Mouse (Mus musculus) retina, postnatal 1 day (tissue): ENCODE measurements around the gene Zfand3.

Experiments used
- DNase-seq: peaks from one replicate; pipeline ENCODE4 v3.0.0-alpha.2; 2012

Gene Zfand3

DNA sequence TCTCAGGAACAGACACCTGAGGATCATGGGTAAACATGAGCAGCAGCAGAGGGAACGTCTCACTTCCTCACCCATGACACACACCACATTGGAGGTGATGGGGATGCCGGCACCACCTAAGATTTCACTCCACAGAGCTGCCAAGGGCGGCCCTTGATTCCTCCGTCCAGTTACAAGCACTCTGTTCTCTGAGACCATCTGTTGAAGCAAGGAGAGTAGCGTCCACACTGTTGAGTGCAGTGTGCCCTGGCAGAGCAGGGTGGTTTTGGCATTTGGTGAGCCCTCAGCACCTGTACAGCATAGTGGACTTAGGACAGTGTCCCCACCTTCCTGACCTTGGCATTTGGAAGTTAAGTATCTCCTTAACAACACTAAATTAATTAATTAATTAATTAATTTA, 107.0 kb downstream of the Zfand3 start:
- DNase-seq, result no peak

DNA sequence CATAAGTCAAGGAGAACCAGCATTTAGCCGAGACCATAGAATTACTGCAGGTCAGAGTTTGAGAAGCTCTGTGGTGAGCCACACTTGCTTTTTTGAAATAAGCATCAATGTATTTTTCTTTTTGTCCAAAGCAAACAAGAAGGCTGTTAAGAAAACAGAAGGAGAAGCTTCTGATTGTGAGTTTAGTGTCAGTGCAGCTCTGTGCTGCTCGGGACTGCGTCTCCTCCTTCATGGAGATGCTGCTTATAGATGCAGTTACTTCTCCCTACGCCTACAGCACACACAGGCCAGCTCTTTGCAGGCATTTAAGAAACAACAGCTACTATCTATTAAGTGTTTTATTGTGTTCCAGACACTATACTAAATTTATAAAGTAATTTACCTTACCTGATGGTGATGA, 107.5 kb downstream of the Zfand3 start:
- DNase-seq, result no peak

DNA sequence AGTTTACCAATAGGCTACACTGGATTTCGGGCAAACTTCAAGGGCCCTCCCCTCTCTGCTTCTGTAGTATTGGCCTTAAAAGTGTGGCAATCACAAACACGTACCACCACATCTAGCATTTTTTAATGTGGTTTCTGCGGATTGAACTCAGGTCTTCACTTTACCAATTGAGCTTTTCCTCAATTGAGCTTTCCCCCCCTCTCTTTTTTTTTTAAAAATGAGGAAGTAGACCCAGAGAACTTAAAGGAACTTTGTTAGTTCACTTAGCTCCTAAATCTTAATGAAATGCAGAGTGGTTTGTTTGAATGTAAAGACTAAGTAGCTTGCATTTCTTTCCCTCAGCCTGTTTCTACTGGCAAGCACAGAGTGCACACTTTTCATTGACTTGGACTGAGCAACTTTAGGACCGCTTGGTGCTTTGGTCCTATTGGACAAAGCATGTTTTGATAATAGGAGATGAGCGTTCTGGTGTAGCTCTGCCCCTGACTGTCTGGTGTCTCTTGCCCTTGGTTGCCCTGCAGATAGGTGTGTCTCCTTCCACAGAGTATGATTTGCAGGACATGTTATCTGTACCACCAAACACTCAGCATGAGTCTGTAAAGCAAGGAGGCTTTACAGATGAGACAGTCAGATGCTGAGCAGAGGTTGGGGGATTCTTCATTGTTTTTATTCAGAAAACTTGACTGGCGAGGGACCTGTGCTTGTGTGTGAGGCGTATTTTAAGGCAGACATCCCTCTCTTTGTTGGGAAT, 108.2 kb downstream of the Zfand3 start:
- DNase-seq, result no peak

DNA sequence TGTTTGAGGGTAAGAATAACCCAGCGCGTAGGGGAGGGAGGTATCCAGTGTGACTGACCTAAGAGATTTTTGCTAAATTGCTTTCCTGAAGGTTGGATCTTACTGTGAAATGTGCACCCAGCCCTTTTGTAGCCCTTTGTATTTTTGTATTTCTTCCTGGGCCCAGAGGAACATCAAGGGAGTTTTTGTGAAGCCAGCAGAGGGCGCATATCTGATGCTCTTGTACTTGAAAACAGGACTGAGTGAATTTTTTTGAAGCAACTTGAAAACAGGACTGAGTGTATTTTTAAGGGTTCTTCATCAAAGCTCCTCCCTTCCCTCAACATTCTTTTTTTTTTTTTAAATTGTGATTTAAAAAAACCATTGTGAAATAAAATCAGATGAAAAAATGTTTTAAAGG, 110.2 kb downstream of the Zfand3 start:
- DNase-seq, result no peak

DNA sequence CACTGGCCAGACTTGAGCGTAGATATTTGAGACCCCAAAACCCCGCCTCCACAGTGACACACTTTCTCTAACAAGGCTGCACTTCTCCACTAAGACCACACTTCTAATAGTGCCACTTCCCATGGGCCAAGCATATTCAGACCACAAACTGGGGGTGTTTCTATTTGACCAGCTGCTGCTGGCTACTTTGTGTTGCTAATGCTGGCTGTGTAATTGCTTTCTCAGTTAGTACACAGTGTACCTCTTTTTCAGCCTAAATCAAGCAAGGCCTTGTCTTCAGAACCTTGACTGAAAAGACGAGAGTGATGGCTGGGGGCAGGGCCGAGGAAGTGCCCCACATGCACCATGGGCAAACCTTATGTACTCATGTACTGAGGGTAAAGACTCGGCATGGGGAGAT, 111.7 kb downstream of the Zfand3 start:
- no peak for DNase-seq

DNA sequence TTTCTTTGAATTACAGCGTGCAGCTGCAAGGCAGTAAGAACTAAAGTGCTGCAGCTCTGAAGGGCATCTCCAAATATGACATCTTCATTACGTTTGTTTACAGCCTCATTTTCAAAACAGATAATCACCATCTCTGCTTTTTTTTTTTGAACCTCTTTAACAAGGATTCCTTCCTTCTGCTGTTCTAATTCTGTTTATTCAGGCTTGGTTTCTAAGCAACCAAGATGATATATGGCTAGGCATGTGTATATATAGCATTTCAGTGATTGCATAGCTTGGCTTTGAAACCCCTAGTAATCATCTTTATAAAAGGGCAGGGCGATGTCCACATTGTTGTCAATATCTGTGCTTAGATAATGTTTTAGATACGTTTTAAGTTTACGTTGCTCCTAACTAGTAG, 113.5 kb downstream of the Zfand3 start:
- no peak for DNase-seq

DNA sequence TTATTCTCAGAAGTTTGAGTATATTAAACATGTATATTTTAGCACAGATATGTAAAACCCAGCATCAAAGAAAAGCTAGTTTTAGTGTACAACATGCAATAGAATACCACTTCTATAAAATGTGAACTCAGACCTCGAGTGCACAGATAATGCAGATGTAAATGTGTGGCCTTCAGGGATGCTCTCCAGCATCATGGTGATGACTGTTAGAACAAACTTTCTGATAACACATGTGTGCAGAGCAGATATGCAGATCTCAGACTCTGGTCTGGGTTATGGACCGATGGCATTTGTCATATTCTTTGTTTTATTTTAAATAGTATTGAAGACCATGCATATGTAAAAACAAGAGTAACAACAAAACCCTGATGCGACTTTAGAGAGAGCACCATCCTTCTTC, 117.7 kb downstream of the Zfand3 start:
- DNase-seq, result no peak

DNA sequence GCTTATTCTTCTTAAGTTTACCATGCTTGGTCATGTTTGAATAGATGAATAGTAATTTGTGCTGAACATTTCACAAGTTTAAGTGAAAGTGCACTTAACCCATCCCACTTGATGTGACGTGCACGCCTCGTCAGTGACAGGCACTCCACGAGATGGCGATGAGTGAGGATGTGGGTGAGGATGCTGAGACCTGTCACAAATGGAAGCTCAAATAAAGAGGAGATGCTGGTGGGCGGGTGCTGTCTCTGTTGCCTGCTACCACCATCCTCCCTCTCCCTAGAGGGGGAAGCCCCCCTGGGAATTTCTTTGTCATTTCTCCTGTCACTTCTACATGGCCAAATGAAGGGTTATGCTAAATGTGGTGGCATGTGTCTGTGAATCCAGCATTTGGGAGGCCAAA, 123.9 kb downstream of the Zfand3 start:
- no peak for DNase-seq

DNA sequence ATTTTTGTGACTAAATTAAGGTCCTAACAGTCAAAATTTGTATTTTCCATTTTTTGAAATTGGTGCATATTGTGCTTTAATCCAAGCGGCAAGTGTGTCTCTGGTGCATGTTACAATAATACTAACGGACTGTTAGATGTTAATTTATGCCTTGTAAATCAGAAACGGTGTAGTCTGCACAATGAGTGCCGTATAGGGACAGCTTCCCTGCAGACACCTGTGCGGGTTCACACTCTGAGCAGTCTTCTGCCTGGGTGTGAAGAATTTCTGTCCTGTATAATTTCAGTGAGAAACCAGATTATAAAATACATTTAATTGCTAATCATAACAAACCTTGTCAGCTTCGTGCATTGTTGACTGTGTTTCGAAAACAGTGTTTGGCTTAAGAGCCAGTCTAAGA, 124.7 kb downstream of the Zfand3 start:
- no peak for DNase-seq

DNA sequence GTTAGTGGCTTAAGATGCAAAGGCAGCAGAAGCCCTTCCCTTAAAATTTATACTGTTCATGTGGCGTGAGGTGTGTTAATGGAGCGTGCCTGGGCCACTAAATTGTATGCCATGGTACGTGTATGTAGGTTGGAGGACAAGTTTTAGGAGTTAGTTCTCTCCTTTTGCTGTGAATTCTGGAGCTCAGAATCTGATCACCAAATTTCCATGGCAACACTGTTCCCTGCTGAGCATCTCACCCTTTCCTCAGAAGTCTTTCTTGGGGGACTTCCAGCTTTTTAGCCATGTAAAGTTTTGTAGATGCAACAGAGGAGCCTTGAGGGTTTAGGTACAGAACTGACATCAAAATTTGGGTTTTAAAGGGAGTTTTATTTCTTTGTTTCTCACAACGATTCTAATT, 125.8 kb downstream of the Zfand3 start:
- no peak for DNase-seq

DNA sequence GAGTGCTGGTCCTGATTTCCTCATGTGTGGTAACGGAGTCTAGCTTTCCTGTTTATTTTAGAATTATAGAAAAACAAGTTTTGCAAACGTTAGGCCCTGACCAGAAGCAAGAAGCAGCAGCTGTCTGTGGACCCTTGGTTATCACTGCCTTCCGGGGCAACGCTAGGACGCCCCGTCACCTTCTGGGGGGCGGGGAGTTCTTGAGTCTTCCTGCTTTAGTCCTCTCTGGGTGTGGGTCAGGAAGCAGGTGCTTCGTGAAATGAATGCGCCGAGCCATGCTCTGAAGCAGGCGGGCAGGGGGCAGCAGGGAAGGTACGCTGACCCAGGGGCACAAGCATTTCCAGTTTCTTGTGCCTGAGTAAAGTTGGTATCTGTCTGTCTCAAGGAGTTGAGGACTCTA, 129.1 kb downstream of the Zfand3 start:
- no peak for DNase-seq

DNA sequence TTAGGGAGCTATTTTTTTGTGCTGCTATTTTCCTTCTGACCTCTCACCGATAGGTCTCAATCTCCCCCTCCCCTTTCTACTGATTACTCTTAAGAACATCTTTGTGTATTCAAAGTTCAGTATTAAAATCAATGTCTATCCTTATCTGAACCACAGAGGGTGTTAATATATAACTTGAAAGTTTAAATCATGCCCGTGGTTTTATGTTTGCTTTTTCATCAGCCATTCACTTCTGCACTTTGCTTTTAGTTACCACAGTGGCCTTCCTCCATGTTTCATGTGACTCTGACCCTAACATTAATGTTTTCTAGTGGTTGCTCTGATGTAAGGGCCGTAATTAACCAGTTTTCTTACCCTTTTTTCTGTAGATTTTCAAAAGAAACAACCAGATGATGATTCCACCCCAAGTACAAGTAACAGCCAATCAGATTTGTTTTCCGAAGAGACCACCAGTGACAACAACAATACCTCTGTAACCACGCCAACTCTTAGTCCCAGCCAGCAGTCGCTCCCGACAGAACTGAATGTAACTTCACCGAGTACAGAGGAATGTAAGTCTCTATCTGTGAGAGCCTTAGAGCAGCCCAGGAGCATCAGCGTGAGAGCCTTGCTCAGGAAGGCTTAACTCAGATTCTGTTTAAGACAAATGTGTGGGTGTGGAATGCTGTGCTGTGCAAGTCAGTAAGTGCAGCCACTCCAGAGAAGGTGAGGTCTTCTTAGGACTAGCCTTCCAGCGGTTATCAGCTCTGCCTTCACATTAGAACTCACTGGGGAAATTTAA, 130.6 kb downstream of the Zfand3 start:
- DNase-seq, result no peak

DNA sequence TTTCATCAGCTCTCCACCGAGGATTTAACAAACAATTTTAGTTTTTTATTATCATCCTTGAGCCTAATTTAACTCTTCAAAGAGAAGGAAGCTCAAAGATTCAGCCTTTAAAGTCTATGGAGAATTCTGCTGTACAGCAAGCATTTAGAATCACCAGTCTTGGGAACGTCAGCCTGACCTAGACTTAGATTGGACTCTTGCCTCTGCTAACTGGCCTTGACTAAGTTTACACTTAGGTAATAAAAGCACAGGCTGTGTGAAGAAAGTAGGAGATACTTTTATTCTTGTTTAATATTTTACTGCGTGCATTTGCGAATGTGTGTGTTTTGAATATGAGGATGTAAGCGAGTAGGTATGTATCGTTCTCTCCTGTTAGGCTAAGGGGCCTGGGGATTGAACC, 131.4 kb downstream of the Zfand3 start:
- DNase-seq, result no peak

DNA sequence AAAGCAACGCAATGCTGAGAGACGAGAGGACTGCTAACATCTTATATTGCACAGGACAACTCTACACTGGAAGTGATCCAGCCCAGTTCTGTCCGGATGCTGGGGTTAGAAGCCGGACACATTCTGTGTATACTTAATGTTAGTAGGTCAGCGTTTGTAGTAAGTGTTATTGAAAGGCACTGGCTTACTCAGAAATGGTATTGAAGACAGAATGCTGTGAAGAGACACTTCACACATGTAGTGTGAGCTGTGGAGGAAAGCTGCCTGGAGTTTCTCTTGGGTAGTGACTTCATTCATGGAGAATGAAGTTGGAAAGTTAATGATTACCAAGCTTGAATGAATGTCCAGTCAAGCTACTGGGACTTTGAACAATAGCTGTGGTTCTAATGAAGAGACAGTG, 132.2 kb downstream of the Zfand3 start:
- DNase-seq, result no peak

DNA sequence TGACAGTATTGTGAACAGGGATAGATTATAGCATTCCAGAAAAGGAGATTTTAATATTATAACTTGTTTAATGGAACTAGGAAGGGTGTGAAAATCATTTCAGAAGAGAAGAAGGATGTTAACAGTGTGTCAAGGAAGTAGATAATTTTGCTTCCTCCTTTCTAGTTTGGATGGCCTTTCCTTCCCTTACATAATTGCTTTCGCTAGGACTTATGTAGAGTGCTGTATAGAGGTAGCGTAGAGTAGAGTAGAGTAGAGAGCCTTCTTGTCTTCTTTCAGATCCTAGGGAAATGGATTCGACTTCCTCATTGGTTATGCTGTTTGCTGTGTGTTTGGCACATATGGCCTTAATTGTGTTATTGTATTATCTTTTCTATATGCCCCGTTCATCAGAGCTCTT, 132.6 kb downstream of the Zfand3 start:
- no peak for DNase-seq

DNA sequence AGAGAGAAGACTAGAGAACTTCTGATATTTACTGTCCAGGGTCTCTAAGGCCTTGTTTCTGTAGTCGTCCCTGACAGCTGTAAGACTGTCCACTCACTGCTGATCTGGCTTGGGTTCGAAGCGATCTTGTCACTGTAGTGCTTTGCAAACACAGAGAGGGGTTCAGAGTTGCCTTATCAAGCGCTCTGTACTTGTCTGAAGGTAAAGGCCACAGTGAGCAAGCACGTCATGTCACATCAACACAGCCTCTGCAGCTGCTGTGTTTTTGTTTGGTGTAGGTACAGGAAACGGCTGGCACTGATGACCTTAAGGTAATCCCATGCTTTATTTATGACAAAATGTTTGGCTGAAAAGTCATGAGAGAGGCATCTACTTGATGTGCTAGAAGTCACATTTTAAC, 139.6 kb downstream of the Zfand3 start:
- DNase-seq, result no peak

DNA sequence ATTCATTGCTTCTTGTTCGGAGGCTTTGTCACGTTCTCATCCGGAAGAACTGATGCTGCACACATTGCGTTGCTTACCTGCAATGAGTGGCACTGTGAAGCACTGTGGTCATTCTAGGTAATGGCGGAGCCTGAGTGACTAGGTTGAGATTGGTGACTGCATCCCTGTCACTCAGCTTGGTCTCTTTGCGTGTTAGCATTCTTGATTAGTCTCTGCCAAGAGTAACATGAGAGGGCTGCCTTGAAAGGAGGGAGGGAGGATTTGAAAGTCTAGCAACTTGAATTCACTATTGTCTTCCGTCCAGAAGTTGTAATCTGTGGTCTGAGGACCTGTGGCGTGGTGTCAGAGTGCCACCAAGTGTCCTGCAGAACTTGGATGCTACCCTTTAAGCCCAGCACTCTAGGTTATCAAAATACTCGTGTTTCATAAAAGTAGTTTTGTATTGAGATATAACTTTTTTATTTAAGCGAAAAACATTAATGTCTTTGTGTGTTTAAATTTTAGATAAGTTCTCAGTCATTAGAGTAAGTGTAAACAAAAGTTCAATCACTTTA, 141.1 kb downstream of the Zfand3 start:
- no peak for DNase-seq

DNA sequence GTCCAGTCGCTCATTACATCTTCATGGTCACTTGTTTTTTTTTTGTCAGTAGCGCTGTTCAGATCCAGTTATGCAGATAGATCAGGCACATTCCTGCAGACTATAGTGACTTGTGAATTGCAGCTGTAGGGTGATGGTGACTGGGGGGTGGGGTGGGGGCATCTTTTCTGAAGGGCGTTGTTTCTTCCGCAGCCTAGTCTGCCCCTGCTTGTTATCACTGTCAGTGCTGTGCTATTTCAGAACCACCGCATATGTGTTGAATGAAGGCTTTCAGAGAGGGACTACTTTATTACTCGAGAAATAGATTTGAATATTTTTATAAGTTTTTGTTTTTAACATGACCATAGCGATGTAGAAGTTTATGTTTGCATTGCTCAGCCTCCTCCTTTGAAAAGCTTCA, 142.0 kb downstream of the Zfand3 start:
- DNase-seq, result no peak

DNA sequence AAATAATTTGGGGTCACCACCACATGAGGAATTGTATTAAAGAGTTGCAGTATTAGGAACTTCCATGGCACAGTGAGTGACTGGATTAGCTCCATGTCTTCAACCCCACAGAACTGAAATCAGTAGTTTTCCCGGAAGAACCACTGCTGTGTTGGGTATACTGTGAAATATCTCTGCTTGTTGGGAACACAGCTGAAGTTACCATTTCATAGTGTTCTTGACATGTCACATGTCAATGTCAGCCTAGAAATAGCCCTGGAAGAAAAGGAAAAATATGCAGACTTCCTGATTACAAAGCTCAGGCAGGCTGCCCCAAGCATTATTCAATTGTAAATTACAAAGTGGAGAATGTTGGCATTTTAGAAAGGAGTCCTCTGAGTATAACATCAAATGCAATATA, 143.4 kb downstream of the Zfand3 start:
- no peak for DNase-seq

DNA sequence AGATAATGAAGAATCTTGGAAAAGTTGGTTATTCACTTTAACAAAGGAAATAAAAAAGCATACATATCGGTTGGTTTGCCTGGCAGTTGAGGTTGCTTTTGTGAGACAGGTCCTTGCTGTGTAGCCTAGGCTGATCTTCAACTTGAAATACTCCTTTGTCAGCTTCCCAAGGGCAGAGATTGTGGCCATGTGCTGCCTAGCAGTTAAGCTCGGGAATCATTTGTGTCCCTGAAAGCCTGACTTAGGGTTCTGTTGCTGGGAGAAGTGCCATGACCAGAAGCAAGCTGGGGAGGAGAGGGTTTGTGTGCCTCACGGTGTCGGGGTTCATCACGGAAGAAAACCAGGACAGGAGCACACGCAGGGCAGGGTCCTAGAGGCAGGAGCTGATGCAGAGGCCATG, 143.8 kb downstream of the Zfand3 start:
- DNase-seq, result no peak

DNA sequence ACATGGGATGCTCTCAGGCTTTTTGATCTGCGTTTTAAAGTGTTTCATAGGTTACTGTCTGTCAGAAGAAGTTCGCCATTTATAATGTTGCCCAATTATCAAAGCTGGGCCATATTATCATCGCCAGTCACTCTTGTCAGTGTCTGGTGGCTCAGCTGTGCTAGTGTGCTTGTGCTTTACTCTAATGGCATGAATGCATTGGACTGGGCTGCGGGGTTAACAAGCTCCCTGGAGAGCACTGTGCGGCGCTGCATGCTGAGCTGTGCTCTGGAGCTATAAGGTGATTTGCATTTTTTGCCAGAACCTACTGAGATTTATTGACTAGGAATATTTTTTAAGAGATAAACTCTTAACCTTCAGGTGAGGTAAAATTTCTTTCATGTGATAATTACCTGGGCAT, 145.4 kb downstream of the Zfand3 start:
- no peak for DNase-seq

DNA sequence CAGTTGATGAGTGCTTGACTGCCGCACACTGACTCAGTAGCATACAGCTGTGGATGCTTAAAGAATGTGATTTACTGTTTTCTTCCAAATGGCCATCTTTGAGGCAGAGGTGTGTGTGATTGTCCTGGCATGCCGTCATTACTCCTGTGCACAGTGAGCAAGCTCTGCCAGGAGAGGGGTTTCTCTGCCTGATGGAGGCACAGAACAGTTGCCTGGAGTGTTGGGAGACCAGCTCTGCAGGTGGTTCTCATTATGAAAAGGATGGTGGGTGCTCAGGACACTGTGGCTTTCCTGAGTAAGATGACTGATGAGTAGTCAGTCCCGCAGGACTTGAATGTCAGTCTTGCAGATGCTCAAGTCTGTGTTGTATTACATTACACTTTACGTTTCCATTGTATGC, 149.6 kb downstream of the Zfand3 start:
- DNase-seq, result no peak

DNA sequence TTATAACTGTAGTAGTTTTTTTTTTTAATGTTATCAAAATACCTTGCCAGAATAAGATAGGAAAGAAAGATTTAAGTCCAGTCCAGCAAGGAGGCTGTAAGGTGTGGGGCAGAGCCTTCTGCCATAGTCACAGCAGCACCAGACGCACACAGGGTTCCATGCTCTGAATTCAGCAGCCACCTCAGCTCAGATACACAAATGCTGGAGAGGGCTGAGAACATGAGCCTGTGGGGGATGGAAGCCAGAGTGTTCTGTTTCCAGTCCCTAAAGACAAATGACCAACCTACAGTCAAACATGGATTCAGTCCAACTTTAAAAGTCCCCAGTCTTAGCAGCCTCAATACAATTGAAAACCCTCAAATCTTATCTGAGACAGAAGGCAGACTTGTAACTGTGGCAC, 150.3 kb downstream of the Zfand3 start:
- DNase-seq, result no peak

DNA sequence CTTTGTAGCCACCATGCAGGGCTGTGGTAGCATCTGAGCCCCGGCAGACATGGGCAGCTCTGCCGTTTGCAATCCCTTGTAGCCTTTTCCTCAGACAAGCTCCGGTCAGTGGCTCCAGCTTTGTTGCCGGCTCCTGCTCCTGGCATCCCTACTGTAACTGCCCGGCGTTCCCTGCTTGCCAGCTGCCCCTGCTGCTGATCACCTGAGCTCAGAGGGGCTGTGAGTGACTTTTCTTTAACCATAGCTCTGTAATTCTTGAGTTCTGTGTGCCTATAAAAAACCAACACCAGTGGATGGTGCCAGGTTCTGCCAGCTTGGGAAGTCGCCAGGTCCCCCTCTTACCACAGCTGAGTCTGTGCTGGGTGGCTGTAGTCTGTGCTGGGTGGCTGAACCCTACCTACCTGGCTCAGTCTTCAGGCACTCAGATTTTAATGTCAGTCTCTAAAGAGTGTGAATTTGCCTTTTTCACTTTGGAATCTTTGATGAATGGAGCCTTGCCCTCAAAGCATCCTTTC, 150.9 kb downstream of the Zfand3 start:
- DNase-seq, result no peak
